Mouse (Mus musculus) bone marrow macrophage, adult 2 months (primary cell): Measurements from ENCODE around the gene Erg28. TPM values are rescaled to one million over a fixed set of nuclear protein-coding genes. Genes with fewer than 3 reads are reported as not detected.

Source experiments
- H3K27ac ChIP-seq: 2 replicates; pipeline ENCODE4 v1.5.1; 2012; ENCODE audit warnings: low read depth, low read length; ENCODE audit not compliant: insufficient read depth
- H3K4me1 ChIP-seq: 2 replicates; pipeline ENCODE4 v1.6.1; 2012; ENCODE audit warnings: low read length; ENCODE audit not compliant: control insufficient read depth, insufficient read depth
- H3K4me3 ChIP-seq: 2 replicates; pipeline ENCODE4 v1.5.1; 2012; ENCODE audit warnings: mild to moderate bottlenecking, low read length, moderate library complexity; ENCODE audit not compliant: insufficient read depth
- CTCF ChIP-seq: IDR thresholded peaks from 2 replicates; pipeline ENCODE4 v1.5.1; 2012; ENCODE audit warnings: low read depth, mild to moderate bottlenecking, low read length, moderate library complexity
- POLR2A ChIP-seq: IDR thresholded peaks from 2 replicates; pipeline ENCODE4 v1.6.1; 2012; ENCODE audit warnings: mild to moderate bottlenecking, low read depth, low read length, borderline replicate concordance
- polyA plus RNA-seq: library from polyadenylated mRNA; stranded (reverse); fragments of >200 nt; gene quantifications from 2 replicates; pipeline ENCODE4 v1.2.4, GENCODE M21; 2012; ENCODE audit not compliant: missing spikeins, insufficient read depth, insufficient read length

Erg28 gene
- polyA plus RNA-seq, 1 experiment: 53.4 TPM

GRCm38 (mm10) chr12:85825361-85825760, 1.0 kb upstream of the Erg28 start:
- TF ChIP-seq CTCF: no peak
- TF ChIP-seq POLR2A: no peak
- Histone ChIP-seq H3K27ac (peak overlapping the region; percentile 99), H3K4me1 (peaks cover 5% of the 10 kb centered on the region), H3K4me3 (peak overlapping the region; percentile 93)

GRCm38 (mm10) chr12:85822051-85822450, 2.3 kb downstream of the Erg28 start:
- TF ChIP-seq CTCF: no peak
- no peak for TF ChIP-seq POLR2A
- Histone ChIP-seq H3K27ac (no peak overlapping the region), H3K4me1 (peaks cover 5% of the 10 kb centered on the region), H3K4me3 (no peak overlapping the region)

- TF ChIP-seq POLR2A (no peak), CTCF (no peak)
- Histone ChIP-seq H3K4me1 (no peaks in the 10 kb centered on the region), H3K27ac (no peak overlapping the region), H3K4me3 (no peak overlapping the region)
Measured at GRCm38 (mm10) chr12:85813599-85813998, 10.8 kb downstream of the Erg28 start.

GRCm38 (mm10) chr12:85811676-85812075, 12.7 kb downstream of the Erg28 start:
- TF ChIP-seq CTCF: no peak
- no peak for TF ChIP-seq POLR2A
- H3K27ac ChIP-seq: no peak overlapping the region
- H3K4me1 ChIP-seq: no peaks in the 10 kb centered on the region
- H3K4me3 ChIP-seq: no peak overlapping the region

- TF ChIP-seq POLR2A (no peak), CTCF (no peak)
- H3K27ac ChIP-seq: no peak overlapping the region
- no peaks in the 10 kb centered on the region for H3K4me1 ChIP-seq
- H3K4me3 ChIP-seq: no peak overlapping the region
Measured at GRCm38 (mm10) chr12:85810959-85811358, 13.4 kb downstream of the Erg28 start.

- TF ChIP-seq CTCF (no peak), POLR2A (no peak)
- no peak overlapping the region for H3K4me3 ChIP-seq
- no peaks in the 10 kb centered on the region for H3K4me1 ChIP-seq
- H3K27ac ChIP-seq: no peak overlapping the region
Measured at GRCm38 (mm10) chr12:85809726-85810125, 14.6 kb downstream of the Erg28 start.

GRCm38 (mm10) chr12:85800031-85800430, 24.3 kb downstream of the Erg28 start:
- Histone ChIP-seq H3K4me3 (no peak overlapping the region), H3K27ac (no peak overlapping the region), H3K4me1 (no peaks in the 10 kb centered on the region)
- TF ChIP-seq CTCF (no peak), POLR2A (no peak)

- Histone ChIP-seq H3K27ac (no peak overlapping the region), H3K4me1 (no peaks in the 10 kb centered on the region), H3K4me3 (no peak overlapping the region)
- TF ChIP-seq CTCF (no peak), POLR2A (no peak)
Measured at GRCm38 (mm10) chr12:85795551-85795950, 28.8 kb downstream of the Erg28 start.

GRCm38 (mm10) chr12:85794094-85794493, 30.3 kb downstream of the Erg28 start:
- Histone ChIP-seq H3K4me3 (no peak overlapping the region), H3K27ac (no peak overlapping the region), H3K4me1 (no peaks in the 10 kb centered on the region)
- TF ChIP-seq CTCF (no peak), POLR2A (no peak)

GRCm38 (mm10) chr12:85792821-85793346, 31.5 kb downstream of the Erg28 start:
- H3K27ac ChIP-seq: no peak overlapping the region
- H3K4me3 ChIP-seq: no peak overlapping the region
- TF ChIP-seq CTCF (no peak), POLR2A (no peak)
- no peaks in the 10 kb centered on the region for H3K4me1 ChIP-seq

GRCm38 (mm10) chr12:85792158-85792557, 32.2 kb downstream of the Erg28 start:
- Histone ChIP-seq H3K27ac (no peak overlapping the region), H3K4me1 (no peaks in the 10 kb centered on the region), H3K4me3 (no peak overlapping the region)
- TF ChIP-seq POLR2A (no peak), CTCF (no peak)
